Comparison of ENCODE assay signal across 11 mouse cellular contexts in the genomic region with DNA sequence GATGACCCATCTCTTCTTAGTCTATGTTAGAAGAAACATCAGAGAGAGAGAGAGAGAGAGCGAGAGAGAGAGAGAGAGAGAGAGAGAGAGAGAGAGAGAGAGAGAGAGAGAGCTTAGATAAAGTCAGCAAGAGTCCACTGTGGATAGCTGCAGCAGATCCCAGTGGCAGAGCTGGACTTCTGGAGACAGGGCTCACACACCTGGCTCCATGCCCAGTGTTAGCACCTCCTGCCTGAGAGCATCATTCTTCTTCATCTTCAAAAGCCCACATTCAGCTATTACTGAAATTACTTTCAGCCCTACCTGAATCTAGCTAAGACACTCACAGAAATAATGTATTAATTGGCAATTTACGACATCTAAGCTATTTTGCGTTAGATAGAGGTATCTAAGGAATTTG.
DNase-seq lines count a peak whose midpoint lies in the region; ATAC-seq lines count a peak whose summit lies in the region.
"Had no signal": no experiment of that assay in that cellular context is flagged by ENCODE, and none has a peak within 500 bp of the region (broad histone marks: within the 10 kb centered on the region; RNA-seq: fewer than 3 reads in every experiment).

No protein-coding gene starts in this region.

- H3K9me3 ChIP-seq in heart, embryonic 10.5 days = no peaks in the 10 kb centered on the region
- H3K9me3 ChIP-seq in kidney, embryonic 14.5 days (ENCODE audit: control insufficient read depth, low read length) = no peaks in the 10 kb centered on the region
- no peaks in the 10 kb centered on the region for H3K9me3 ChIP-seq in forebrain, embryonic 10.5 days
- H3K9me3 ChIP-seq: forebrain, embryonic 13.5 days; limb, embryonic 12.5 days had no signal

- peak overlapping the region; percentile 29; the same call in 1 of the 2 replicates for H3K27ac ChIP-seq in heart, embryonic 10.5 days
- H3K27ac ChIP-seq in kidney, embryonic 14.5 days (ENCODE audit: low read depth, low read length) = no peak overlapping the region
- H3K27ac ChIP-seq in forebrain, embryonic 10.5 days = no peak overlapping the region
- H3K27ac ChIP-seq: forebrain, embryonic 13.5 days; limb, embryonic 12.5 days had no signal

- H3K4me3 ChIP-seq in heart, embryonic 10.5 days = no peak overlapping the region
- no peak overlapping the region for H3K4me3 ChIP-seq in kidney, embryonic 14.5 days (ENCODE audit: low read length)
- no peak overlapping the region for H3K4me3 ChIP-seq in forebrain, embryonic 10.5 days
- H3K4me3 ChIP-seq: forebrain, embryonic 13.5 days; limb, embryonic 12.5 days had no signal

- DNase-seq in heart, embryonic 10.5 days (ENCODE audit: low spot score) = no peak
- DNase-seq in heart, postnatal 25 days (ENCODE audit: low spot score) = no peak
- DNase-seq in kidney, postnatal 10 days = peak; percentile 68
- DNase-seq in brain, adult 2 months (ENCODE audit: low read depth, low spot score) = peak; percentile 48
- DNase-seq in kidney, postnatal 25 days = peak; percentile 68 to 72
- DNase-seq in forebrain, embryonic 10.5 days (ENCODE audit: extremely low spot score, low spot score) = no peak
- DNase-seq in spleen, postnatal 36 days (ENCODE audit: low spot score in 2 of 2) = no peak
- DNase-seq: gastrocnemius, postnatal 36 days had no signal

- intact Hi-C loops in heart, postnatal 25 days (cut with DNase I) = no loop called here

- no peaks in the 10 kb centered on the region for H3K36me3 ChIP-seq in heart, embryonic 10.5 days
- no peaks in the 10 kb centered on the region for H3K36me3 ChIP-seq in kidney, embryonic 14.5 days (ENCODE audit: control insufficient read depth, insufficient read depth, low read length)
- no peaks in the 10 kb centered on the region for H3K36me3 ChIP-seq in forebrain, embryonic 10.5 days (replicated peaks)
- H3K36me3 ChIP-seq: limb, embryonic 12.5 days had no signal

- H3K4me1 ChIP-seq in heart, embryonic 10.5 days = peaks cover 18% of the 10 kb centered on the region
- peaks cover 3% of the 10 kb centered on the region; the same call in 1 of the 2 replicates for H3K4me1 ChIP-seq in kidney, embryonic 14.5 days (ENCODE audit: control insufficient read depth, insufficient read depth, low read length)
- H3K4me1 ChIP-seq in forebrain, embryonic 10.5 days = no peaks in the 10 kb centered on the region
- H3K4me1 ChIP-seq: forebrain, embryonic 13.5 days; limb, embryonic 12.5 days had no signal

- no peak overlapping the region for H3K9ac ChIP-seq in kidney, embryonic 14.5 days (ENCODE audit: low read depth, low read length)
- H3K9ac ChIP-seq: forebrain, embryonic 13.5 days; limb, embryonic 12.5 days had no signal

- WGBS in heart, embryonic 10.5 days = 82% methylated on average over 2 of the region's 3 CpGs
- WGBS in kidney, embryonic 14.5 days = 75% methylated on average over 3 of the region's 3 CpGs
- WGBS in forebrain, embryonic 10.5 days = 80% methylated on average over 3 of the region's 3 CpGs

- no peak overlapping the region for H3K4me2 ChIP-seq in kidney, embryonic 14.5 days (replicated peaks; ENCODE audit: low read depth, low read length)
- H3K4me2 ChIP-seq: forebrain, embryonic 13.5 days; limb, embryonic 12.5 days had no signal

- ATAC-seq in kidney, embryonic 14.5 days (ENCODE audit: low FRiP score, low TSS enrichment) = no peak
- ATAC-seq: forebrain, embryonic 13.5 days had no signal

- H3K27me3 ChIP-seq in heart, embryonic 10.5 days (ENCODE audit: insufficient read depth, poor library complexity, severe bottlenecking) = no peaks in the 10 kb centered on the region
- H3K27me3 ChIP-seq in kidney, embryonic 14.5 days (ENCODE audit: control insufficient read depth, insufficient read depth, low read length) = no peaks in the 10 kb centered on the region
- H3K27me3 ChIP-seq in forebrain, embryonic 10.5 days (ENCODE audit: poor library complexity, severe bottlenecking) = no peaks in the 10 kb centered on the region
- H3K27me3 ChIP-seq: forebrain, embryonic 13.5 days; limb, embryonic 12.5 days had no signal

Comparison
In these comparisons a context has a peak if more than half of its experiments do, and no peak if none do; other contexts are left out.
1. DNase-seq: peak in kidney, postnatal 10 days (single experiment), brain, adult 2 months (single experiment) and kidney, postnatal 25 days (2 of 2); none in heart, embryonic 10.5 days (single experiment), heart, postnatal 25 days (single experiment), forebrain, embryonic 10.5 days (single experiment) and spleen, postnatal 36 days (0 of 2).